Mouse (Mus musculus) cortical plate, adult 2 months (tissue): Measurements from ENCODE around the gene Osgepl1.

ENCODE experiments used
- CTCF ChIP-seq: fragments of 200-500 bp; IDR thresholded peaks from 2 replicates; pipeline ENCODE4 v1.5.1; 2011; ENCODE audit warnings: mild to moderate bottlenecking, control low read depth, low read length; ENCODE audit not compliant: insufficient read depth; ENCODE audit errors: extremely low read depth
- POLR2A ChIP-seq: fragments of 200-500 bp; IDR thresholded peaks from 2 replicates; pipeline ENCODE4 v1.6.1; 2011; ENCODE audit warnings: mild to moderate bottlenecking, low read length, control low read depth; ENCODE audit not compliant: insufficient read depth; ENCODE audit errors: extremely low read depth

DNA sequence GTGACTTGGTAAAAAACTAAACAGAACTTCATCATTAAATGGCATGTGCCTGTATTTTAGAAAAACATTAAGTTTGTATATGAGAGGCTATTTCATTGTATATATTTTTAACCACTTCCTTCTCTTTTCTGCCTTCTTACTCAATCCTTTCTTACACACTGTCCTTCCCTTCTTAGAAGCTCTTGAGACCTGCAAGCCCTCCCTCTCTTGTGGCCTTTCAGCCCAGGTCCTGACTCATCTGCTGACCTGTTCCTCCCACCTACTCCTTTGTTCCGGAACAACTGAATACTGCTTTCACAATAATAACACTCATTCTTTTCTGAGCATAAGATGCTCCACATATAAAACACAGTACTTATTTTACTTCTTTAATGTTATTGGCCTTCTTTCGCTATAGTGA, 27.6 kb downstream of the Osgepl1 start:
- TF ChIP-seq CTCF (no peak), POLR2A (no peak)
